Mouse (Mus musculus) ovary, adult 18-20 months (tissue): Measurements from ENCODE around the gene Gm7358.
"Not testable (repeated sequence)": the region's sequence is repeated elsewhere in the genome, so short reads cannot be mapped to it uniquely, and the experiment has no call there.

Experiments used
- DNase-seq: peaks from one replicate; pipeline ENCODE4 v3.0.0; 2022; ENCODE audit warnings: low spot score, mixed read lengths

Gm7358 gene

DNA sequence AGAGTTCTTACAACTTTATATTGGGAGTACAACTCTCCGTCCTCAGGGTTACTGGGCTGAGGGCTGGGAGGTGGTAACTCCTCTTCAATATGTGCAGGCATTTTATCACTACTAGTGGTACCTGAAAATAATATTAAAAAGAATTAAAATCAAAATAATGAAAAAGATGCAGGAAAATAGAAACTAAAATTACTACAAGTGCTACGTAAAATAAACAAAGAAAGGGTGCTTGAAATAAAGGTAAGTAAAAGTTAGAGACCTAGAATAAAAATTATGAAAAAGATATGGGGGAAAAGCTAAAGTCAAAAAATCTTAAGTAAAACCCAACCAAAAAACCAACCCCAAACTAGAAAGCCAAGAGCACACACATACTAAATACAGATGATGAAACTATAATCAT lies at the start of gene Gm7358:
Gene Gm7358 (minus strand): TSS at position 101 of the 400 bp plus-strand sequence.
- not testable (repeated sequence) for DNase-seq

DNA sequence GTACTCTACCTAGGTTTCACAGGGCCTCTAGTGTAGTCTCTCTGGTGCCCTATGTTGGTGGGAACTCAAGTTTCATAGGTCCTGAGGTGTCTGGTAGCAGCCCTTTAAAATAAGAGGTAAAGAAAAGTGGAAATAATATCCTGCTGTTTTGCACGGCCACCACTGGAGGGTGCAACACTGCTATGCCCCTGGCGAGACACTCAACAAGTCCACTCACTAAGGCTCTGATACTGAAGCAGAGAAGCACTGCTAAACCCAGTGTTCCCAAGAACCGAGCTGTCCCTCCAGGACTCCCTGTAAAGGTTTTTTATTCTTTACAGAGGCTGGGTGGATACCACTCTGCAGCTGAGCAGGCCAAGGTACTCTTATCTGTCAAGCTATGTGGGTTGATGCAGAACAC lies 43.7 kb upstream of the Gm7358 start:
- not testable (repeated sequence) for DNase-seq

DNA sequence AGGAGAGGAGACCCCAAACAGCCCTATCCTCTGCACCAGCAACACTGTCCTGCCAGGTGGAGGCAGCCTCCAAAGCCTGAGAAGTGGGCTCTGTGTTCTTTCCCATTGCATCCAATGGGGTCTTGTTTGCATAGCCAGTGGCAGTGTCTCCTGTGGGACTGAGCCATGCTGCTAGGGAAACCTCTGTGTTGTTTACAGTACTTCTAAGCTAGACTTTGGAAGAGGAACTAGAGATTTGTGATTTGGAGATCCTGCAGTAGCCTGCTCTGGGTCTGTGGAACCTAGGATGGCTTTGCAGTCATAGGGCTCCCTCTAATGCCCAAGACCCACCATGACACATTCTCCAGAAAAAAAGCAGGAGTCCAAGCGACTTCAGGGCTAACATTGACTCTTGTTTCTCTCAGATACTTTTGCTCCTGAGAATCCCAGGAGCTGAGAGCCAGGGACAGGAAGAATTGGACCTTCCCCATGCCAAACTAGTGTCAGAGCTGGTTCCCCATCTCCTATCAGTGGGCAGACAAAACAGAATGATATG lies 42.2 kb upstream of the Gm7358 start:
- DNase-seq = not testable (repeated sequence)

DNA sequence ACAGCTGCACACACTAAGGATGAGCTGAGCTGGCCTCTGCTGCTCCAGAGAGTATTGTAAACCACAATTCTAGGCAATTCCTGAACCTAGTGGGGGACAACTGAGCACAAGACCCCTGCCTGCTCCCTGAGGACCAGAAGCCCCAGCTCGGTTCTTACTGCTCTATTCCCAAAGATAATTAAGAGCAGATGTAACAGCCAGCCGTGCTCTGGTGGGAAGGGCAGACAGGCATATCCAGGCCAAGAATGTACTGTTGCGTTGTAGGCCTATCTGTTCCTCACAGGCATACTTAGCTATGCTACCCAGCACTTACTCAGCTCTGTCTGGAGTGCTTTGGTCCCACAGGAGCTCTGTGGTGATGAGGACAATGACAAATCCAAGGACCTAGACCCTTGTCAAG lies 40.6 kb upstream of the Gm7358 start:
- not testable (repeated sequence) for DNase-seq

- not testable (repeated sequence) for DNase-seq
These were observed 34.8 kb upstream of the Gm7358 start for GRCm38 (mm10) chr17:14094165-14094564.

GRCm38 (mm10) chr17:14086629-14087028 lies 27.3 kb upstream of the Gm7358 start:
- DNase-seq = not testable (repeated sequence)

DNA sequence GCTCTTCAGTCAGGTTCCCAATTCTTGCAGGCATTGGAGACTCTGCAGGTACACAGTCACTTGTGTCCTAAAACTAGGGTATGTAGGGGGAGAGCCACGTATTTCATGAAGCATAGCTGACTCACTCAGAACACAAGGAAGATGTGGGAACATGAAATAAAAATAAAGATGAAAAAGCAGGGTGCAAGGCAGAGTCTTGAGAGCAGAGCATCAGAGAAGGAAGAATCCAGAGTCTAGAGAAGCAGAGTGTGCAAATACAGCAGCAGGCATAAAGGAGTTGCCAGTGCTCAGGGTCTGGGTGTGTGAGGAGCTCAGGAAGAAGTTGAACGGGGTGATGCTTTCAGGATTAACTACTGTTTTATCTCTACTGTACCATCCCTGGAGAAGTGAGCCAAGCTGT lies 17.5 kb downstream of the Gm7358 start:
- DNase-seq = not testable (repeated sequence)

DNA sequence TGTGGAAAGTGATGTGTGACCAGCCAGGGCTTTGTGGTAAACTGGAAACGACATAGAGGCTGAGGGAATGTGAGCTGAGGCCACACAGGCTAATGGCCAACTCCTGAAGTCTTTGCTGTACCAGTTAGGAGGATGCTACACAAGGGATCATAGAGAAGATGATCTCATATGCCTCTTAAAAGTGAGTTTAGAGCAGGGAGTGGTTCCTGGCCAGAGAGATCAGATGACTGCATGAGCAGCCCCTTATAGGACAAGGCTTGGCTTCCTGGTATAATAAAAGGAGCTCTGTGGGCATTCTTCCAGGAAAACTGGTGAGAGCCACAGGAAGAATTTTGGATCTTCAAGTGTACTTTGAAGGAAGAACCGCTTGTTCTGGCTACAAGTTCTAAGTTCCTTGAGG lies 22.3 kb downstream of the Gm7358 start:
- not testable (repeated sequence) for DNase-seq

DNA sequence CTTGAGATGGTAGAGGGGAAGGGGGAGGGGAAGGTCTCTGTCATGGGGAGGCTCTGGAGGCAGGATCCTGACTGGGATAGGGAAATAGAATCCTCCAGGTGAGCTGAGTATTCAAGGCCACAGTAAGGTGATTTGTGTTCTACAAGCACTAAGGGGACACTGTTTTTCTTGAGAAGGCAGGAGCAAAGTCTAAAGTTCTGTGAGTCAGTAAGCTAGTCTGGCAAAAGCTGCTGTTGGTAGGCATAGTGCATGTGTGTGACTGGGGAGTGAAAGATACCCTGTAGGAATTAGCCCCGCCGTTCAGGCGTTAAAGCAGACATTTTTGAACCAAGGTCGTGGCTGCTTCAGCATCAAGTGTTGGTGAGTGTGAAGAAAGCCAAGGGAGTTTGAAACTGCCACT lies 23.2 kb downstream of the Gm7358 start:
- not testable (repeated sequence) for DNase-seq
